Mouse (Mus musculus): Measurements from ENCODE around the gene Dbndd1.
"Not testable (repeated sequence)": the region's sequence is repeated elsewhere in the genome, so short reads cannot be mapped to it uniquely, and the experiment has no call there.

Gene Dbndd1

DNA sequence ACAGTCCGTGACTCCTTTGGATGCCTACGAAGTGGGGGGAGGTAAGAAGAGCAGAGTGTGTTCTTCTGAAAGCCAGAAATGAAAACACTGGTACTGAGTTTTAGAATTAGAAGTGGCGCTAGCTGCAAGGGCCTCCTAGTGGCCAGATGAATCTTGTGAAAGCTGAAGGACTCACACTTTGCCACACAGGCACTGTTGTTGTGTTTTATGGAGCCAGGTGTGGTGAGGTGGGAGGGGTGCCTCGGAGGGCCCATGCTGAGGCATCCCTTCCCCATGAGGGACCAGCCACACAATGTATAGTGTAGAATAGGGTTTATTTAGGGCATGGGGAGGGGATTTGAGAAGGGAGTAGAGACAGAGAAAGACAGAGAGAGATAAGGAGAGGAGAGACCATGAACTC lies 17.6 kb downstream of the Dbndd1 start:
- no peak for DNase-seq (ENCODE audit: extremely low spot score)

DNA sequence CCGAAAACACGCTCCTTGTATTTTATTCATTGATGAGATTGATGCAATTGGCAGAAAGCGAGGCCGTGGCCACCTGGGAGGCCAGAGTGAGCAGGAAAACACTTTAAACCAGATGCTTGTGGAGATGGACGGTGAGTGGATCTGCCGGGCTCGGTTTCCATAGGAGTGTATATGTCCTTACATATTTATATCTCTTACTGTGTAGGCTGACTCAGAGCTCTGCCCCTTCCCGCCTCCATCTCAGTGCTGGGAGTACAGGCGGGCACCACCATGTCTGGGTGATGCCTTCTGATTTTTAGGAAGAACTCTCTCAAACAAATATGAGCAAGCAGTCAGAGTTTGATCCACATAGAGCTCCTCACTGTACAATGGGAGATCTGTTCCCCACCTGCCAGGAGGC lies 22.4 kb downstream of the Dbndd1 start:
- no peak for DNase-seq (ENCODE audit: extremely low spot score)

DNA sequence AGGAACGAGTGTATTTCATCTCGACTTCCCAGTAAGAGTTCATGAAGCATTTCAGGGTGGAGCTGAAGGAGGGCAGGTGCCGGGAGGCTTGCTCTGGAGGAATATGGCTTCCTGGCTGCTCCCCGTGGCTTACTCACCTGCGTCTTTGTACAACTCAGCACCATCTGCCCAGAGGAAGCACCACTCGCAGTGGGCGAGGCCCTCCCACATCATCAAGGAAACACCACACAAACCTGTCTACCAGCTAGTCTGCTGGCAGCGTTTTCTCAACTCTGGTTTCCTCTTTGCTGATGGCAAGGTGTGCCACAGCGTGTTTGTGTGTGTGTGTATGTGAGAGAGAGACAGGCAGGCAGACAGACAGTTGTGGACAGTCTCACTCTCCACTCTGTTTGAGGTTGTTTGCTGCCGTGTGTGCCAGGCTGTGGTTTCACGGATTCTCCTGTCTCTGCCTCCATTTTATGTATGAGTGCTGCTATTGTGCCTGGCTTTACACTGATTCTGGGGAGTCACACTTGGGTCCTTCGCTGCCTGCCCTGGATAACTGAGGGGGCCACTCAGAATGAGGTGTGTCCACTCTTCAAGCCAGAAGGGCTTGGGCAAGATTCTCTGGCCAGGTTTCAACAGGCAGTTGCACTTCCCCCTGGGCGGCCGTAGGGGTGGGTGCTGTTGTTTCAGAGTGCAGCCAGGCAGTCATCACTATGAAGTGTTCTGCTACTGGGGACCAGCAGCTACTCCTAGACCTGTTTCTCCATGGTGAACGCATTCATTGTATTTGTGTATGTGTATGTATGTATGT lies 23.8 kb downstream of the Dbndd1 start:
- no peak for DNase-seq (ENCODE audit: extremely low spot score)

- DNase-seq (ENCODE audit: extremely low spot score), result no peak
Measured at GRCm38 (mm10) chr8:123482627-123483026, 32.6 kb downstream of the Dbndd1 start.

GRCm38 (mm10) chr8:123478456-123479218 lies 36.6 kb downstream of the Dbndd1 start:
- DNase-seq (ENCODE audit: extremely low spot score), result no peak

GRCm38 (mm10) chr8:123477737-123478258 lies 37.5 kb downstream of the Dbndd1 start, which contains the start of gene Afg3l1:
Gene Afg3l1 (plus strand): TSS chr8:123477903.
- DNase-seq (ENCODE audit: extremely low spot score), result peak; percentile 94

DNA sequence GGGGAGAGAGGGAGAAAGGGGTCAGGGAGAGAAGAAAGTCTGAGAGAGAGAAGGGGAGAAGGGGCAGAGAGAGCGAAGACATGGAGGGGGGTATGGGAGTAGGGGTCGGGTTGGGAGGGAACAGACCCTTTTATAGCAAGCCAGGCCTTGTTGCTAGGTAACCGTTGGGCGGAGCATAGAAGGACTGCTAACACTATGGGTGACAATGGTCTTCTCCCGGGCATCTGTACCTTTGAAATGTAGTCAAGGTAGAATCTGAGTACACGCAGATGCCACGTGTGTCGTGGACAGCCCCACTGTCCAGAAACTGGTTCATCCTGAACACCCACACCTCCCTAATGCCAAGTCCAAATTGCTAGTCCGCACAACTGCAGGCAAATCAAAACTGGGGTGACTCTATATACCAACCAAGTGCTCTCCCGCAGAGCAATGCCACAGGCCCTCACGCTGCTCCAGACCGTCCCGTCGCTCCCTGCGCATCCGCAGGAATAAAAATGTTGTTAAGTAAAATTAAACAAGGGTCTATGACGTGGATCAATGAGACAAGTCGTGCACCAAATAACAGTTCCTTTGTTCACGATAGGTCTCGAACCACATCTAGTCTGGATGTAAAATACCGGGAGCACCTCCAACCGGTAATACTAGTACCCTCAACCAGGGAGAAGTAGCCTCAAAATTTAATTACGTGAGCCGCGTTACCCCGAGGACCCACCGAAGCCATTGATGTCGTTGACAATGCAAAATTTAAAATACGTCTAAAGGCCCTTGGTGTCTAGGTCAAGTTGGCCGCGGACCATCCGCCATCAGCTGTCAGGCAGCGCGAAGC lies 38.1 kb downstream of the Dbndd1 start:
- peak; percentile 25 for DNase-seq (ENCODE audit: extremely low spot score)

DNA sequence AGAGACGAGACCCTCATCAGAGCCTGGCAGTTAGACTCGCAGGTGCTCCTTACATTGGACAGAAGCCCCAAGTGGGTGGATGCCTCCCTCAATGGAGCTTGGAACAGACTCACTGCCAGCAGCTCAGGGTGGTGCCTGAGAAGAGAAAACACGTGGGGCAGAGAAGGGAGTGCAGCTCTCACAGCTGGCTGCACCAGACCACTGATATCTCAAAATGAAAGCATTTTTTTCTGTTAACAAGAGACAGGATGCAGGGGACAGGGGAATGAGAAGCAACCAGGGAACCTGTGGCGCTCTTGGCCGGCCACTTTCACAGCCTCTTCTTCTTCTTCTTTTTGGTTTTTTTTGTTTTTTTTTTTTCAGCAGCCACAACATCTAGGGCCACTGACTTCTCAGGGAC lies 40.7 kb downstream of the Dbndd1 start:
- not testable (repeated sequence) for DNase-seq (ENCODE audit: extremely low spot score)

- not testable (repeated sequence) for DNase-seq (ENCODE audit: extremely low spot score)
Measured at GRCm38 (mm10) chr8:123472991-123473390, 42.3 kb downstream of the Dbndd1 start.

DNA sequence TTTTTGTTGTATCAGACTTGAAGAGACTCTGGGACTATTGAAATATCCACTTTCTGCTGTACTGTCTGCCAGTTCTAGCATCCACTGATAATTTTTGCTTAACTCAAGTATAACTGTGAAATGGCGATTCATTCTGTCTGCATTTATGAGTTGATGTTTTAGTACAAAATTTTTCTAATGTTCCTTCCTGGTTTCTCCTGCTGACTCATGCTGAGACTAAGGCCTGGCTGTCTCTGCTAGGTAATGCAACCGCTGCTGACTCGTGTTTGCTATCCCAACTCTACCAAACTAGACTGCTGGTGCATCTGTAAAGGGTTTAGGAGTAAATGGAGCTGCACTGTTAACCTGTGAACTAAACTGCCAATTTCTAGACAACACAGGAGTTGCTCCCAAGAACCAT lies 47.8 kb downstream of the Dbndd1 start:
- DNase-seq (ENCODE audit: extremely low spot score), result no peak

DNA sequence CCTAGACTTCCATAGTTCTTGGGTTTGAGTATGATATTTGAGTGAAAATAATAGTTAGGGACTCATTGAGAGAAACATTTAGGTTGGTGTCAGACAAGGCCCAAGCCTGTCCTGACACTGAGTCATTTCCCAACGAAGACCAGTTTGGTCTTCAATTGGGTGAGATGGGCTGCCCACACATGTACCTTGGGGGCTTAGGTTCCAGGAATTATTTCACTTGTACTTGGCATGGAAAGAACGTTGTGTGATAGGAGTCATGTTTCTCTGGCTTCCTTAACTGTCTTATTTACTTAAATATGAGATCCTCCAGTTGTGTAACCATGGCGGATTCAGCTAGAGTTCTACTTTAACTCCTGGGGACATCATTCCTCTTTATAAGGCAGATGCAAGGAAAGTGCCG lies 51.6 kb downstream of the Dbndd1 start:
- DNase-seq (ENCODE audit: extremely low spot score), result no peak

Data from embryo, embryonic 9.5 days (tissue).